In the genomic region with DNA sequence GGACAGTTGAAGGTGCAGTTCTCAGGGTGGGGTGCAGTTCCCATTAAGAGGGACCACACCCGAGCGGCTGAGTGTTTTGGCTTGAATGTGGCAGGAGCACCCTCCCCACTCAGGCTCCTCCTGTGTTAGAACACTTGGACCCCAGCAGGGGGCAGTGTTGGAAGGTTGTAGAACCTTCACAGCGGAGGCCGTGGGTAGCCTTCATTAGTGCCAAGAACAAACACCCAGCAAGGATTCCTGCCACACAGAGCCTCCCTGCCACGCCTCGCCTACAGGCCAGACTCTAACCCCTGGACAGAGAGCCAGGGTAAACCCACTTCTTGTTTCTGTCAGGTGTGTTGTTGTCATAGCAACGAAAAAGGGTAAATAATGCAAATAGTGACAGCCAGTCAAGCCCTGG, we compare ENCODE assay signal across 9 mouse cellular contexts.
DNase-seq lines count a peak whose midpoint lies in the region; ATAC-seq lines count a peak whose summit lies in the region.
"Had no signal": no experiment of that assay in that cellular context is flagged by ENCODE, and none has a peak within 500 bp of the region (broad histone marks: within the 10 kb centered on the region; RNA-seq: fewer than 3 reads in every experiment).

No protein-coding gene starts in this region.

- no peaks in the 10 kb centered on the region for H3K36me3 ChIP-seq in kidney, embryonic 16.5 days (ENCODE audit: insufficient read depth, low read length)
- H3K36me3 ChIP-seq: limb, embryonic 12.5 days had no signal

- H3K9ac ChIP-seq in kidney, embryonic 16.5 days (replicated peaks; ENCODE audit: low read length): no peak overlapping the region
- H3K9ac ChIP-seq: limb, embryonic 12.5 days had no signal

- no peak overlapping the region for H3K27ac ChIP-seq in kidney, embryonic 16.5 days (ENCODE audit: low read length)
- H3K27ac ChIP-seq: limb, embryonic 12.5 days had no signal

- H3K9me3 ChIP-seq in kidney, embryonic 16.5 days (ENCODE audit: low read length): no peaks in the 10 kb centered on the region
- H3K9me3 ChIP-seq: limb, embryonic 12.5 days had no signal

- no peak overlapping the region for H3K4me2 ChIP-seq in kidney, embryonic 16.5 days (replicated peaks; ENCODE audit: low read depth, low read length)
- H3K4me2 ChIP-seq: limb, embryonic 12.5 days had no signal

- ATAC-seq in kidney, embryonic 16.5 days (ENCODE audit: low FRiP score, low TSS enrichment): no peak
- ATAC-seq in CD4-positive, CD25-positive, alpha-beta regulatory T cell, adult 4 months: peak; percentile 40

- peaks cover 23% of the 10 kb centered on the region for H3K27me3 ChIP-seq in kidney, embryonic 16.5 days (ENCODE audit: insufficient read depth, low read length)

- peak; percentile 33 for DNase-seq in kidney, adult 18-20 months
- DNase-seq in adrenal gland, postnatal 25 days: peak; percentile 32
- peak; percentile 27 for DNase-seq in kidney, postnatal 14 days
- peak; percentile 76 for DNase-seq in retina, embryonic 14.5 days (ENCODE audit: low spot score)
- DNase-seq in cerebellum, adult 18-20 months: no peak
- no peak for DNase-seq in gastrocnemius, adult 18-20 months (ENCODE audit: low spot score)

- no peak overlapping the region for H3K4me3 ChIP-seq in kidney, embryonic 16.5 days (ENCODE audit: low read length)
- H3K4me3 ChIP-seq: limb, embryonic 12.5 days had no signal

- WGBS in kidney, embryonic 16.5 days: 66% methylated on average over 7 of the region's 7 CpGs

- peaks cover 7% of the 10 kb centered on the region for H3K4me1 ChIP-seq in kidney, embryonic 16.5 days (ENCODE audit: insufficient read depth, low read length)

Comparison
In these comparisons a context has a peak if more than half of its experiments do, and no peak if none do; other contexts are left out.
1. DNase-seq: peak in kidney, adult 18-20 months (single experiment), adrenal gland, postnatal 25 days (single experiment), kidney, postnatal 14 days (single experiment) and retina, embryonic 14.5 days (single experiment); none in cerebellum, adult 18-20 months (0 of 2) and gastrocnemius, adult 18-20 months (single experiment).